Mouse (Mus musculus): ENCODE measurements at regions not wholly inside any gene's neighbourhood (a gene's known extent, or its start where the extent isn't known, plus 50 kb on each side); places are given as distances from the start of the nearest gene placed in this dataset.

- whole genome bisulfite sequencing, result 64% methylated on average over 6 of the region's 6 CpGs
- no peak overlapping the region for H3K4me2 ChIP-seq (ENCODE audit: low read length)
- H3K4me3 ChIP-seq (replicated peaks; ENCODE audit: low read depth, low read length), result no peak overlapping the region
- H3K27ac ChIP-seq (replicated peaks; ENCODE audit: low read depth, low read length), result no peak overlapping the region
- no peaks in the 10 kb centered on the region for H3K9me3 ChIP-seq (ENCODE audit: control insufficient read depth, low read length)
- H3K36me3 ChIP-seq (ENCODE audit: control insufficient read depth, insufficient read depth, low read length), result no peaks in the 10 kb centered on the region
- ATAC-seq (ENCODE audit: low FRiP score, low TSS enrichment) (no peak), DNase-seq (no peak)
- H3K4me1 ChIP-seq (ENCODE audit: control insufficient read depth, insufficient read depth, low read length), result no peaks in the 10 kb centered on the region
- H3K9ac ChIP-seq (replicated peaks; ENCODE audit: low read length), result no peak overlapping the region
- no peaks in the 10 kb centered on the region for H3K27me3 ChIP-seq (ENCODE audit: control insufficient read depth, insufficient read depth, low read length)
Observed at GRCm38 (mm10) chr12:52368034-52368433, 135.7 kb upstream of the Arhgap5 start.

- Histone ChIP-seq H3K4me3 (replicated peaks; ENCODE audit: low read depth, low read length) (no peak overlapping the region), H3K4me2 (ENCODE audit: low read length) (no peak overlapping the region), H3K36me3 (ENCODE audit: control insufficient read depth, insufficient read depth, low read length) (no peaks in the 10 kb centered on the region), H3K9me3 (ENCODE audit: control insufficient read depth, low read length) (no peaks in the 10 kb centered on the region), H3K27ac (replicated peaks; ENCODE audit: low read depth, low read length) (no peak overlapping the region), H3K9ac (replicated peaks; ENCODE audit: low read length) (no peak overlapping the region), H3K27me3 (ENCODE audit: control insufficient read depth, insufficient read depth, low read length) (no peaks in the 10 kb centered on the region), H3K4me1 (ENCODE audit: control insufficient read depth, insufficient read depth, low read length) (no peaks in the 10 kb centered on the region)
- DNase-seq (no peak), ATAC-seq (ENCODE audit: low FRiP score, low TSS enrichment) (no peak)
- WGBS, result 77% methylated on average over 4 of the region's 4 CpGs
Observed at GRCm38 (mm10) chr12:52368466-52368865, 135.3 kb upstream of the Arhgap5 start.

- H3K27ac ChIP-seq (replicated peaks; ENCODE audit: low read depth, low read length), result no peak overlapping the region
- DNase-seq (no peak), ATAC-seq (ENCODE audit: low FRiP score, low TSS enrichment) (no peak)
- no peak overlapping the region for H3K9ac ChIP-seq (replicated peaks; ENCODE audit: low read length)
- H3K36me3 ChIP-seq (ENCODE audit: control insufficient read depth, insufficient read depth, low read length), result no peaks in the 10 kb centered on the region
- H3K9me3 ChIP-seq (ENCODE audit: control insufficient read depth, low read length), result no peaks in the 10 kb centered on the region
- H3K4me1 ChIP-seq (ENCODE audit: control insufficient read depth, insufficient read depth, low read length), result no peaks in the 10 kb centered on the region
- no peaks in the 10 kb centered on the region for H3K27me3 ChIP-seq (ENCODE audit: control insufficient read depth, insufficient read depth, low read length)
- no peak overlapping the region for H3K4me3 ChIP-seq (replicated peaks; ENCODE audit: low read depth, low read length)
- 92% methylated on average over 12 of the region's 12 CpGs for WGBS
- no peak overlapping the region for H3K4me2 ChIP-seq (ENCODE audit: low read length)
Observed at GRCm38 (mm10) chr12:52370153-52370710, 133.5 kb upstream of the Arhgap5 start.

GRCm38 (mm10) chr12:52375116-52375515 lies 128.7 kb upstream of the Arhgap5 start:
- no peak overlapping the region for H3K4me3 ChIP-seq (replicated peaks; ENCODE audit: low read depth, low read length)

GRCm38 (mm10) chr12:52376692-52377462 lies 126.9 kb upstream of the Arhgap5 start:
- WGBS, result 84% methylated on average over 10 of the region's 10 CpGs
- no peak overlapping the region for H3K9ac ChIP-seq (replicated peaks; ENCODE audit: low read length)
- H3K36me3 ChIP-seq (ENCODE audit: control insufficient read depth, insufficient read depth, low read length), result no peaks in the 10 kb centered on the region
- peaks cover 15% of the 10 kb centered on the region for H3K4me1 ChIP-seq (ENCODE audit: control insufficient read depth, insufficient read depth, low read length)
- no peak overlapping the region for H3K4me2 ChIP-seq (ENCODE audit: low read length)
- ATAC-seq (ENCODE audit: low FRiP score, low TSS enrichment) (no peak), DNase-seq (no peak)
- H3K4me3 ChIP-seq (replicated peaks; ENCODE audit: low read depth, low read length), result no peak overlapping the region
- no peaks in the 10 kb centered on the region for H3K9me3 ChIP-seq (ENCODE audit: control insufficient read depth, low read length)
- H3K27ac ChIP-seq (replicated peaks; ENCODE audit: low read depth, low read length), result no peak overlapping the region
- H3K27me3 ChIP-seq (ENCODE audit: control insufficient read depth, insufficient read depth, low read length), result no peaks in the 10 kb centered on the region

More at GRCm38 (mm10) chr12:52375116-52375515, 128.7 kb upstream of the Arhgap5 start:
- Histone ChIP-seq H3K36me3 (ENCODE audit: control insufficient read depth, insufficient read depth, low read length) (no peaks in the 10 kb centered on the region), H3K27ac (replicated peaks; ENCODE audit: low read depth, low read length) (no peak overlapping the region), H3K9me3 (ENCODE audit: control insufficient read depth, low read length) (no peaks in the 10 kb centered on the region), H3K4me1 (ENCODE audit: control insufficient read depth, insufficient read depth, low read length) (0 out of 2 replicates have a peak, but pooled peaks cover 3% of the 10 kb centered on the region), H3K9ac (replicated peaks; ENCODE audit: low read length) (no peak overlapping the region), H3K4me2 (ENCODE audit: low read length) (no peak overlapping the region), H3K27me3 (ENCODE audit: control insufficient read depth, insufficient read depth, low read length) (no peaks in the 10 kb centered on the region)
- WGBS, result 95% methylated on average over 4 of the region's 4 CpGs
- ATAC-seq (ENCODE audit: low FRiP score, low TSS enrichment) (no peak), DNase-seq (no peak)

GRCm38 (mm10) chr12:52377463-52377848 lies 126.3 kb upstream of the Arhgap5 start:
- WGBS, result 89% methylated on average over 2 of the region's 2 CpGs
- Histone ChIP-seq H3K36me3 (ENCODE audit: control insufficient read depth, insufficient read depth, low read length) (no peaks in the 10 kb centered on the region), H3K4me3 (replicated peaks; ENCODE audit: low read depth, low read length) (no peak overlapping the region), H3K4me1 (ENCODE audit: control insufficient read depth, insufficient read depth, low read length) (peaks cover 20% of the 10 kb centered on the region), H3K4me2 (ENCODE audit: low read length) (no peak overlapping the region), H3K9ac (replicated peaks; ENCODE audit: low read length) (no peak overlapping the region), H3K9me3 (ENCODE audit: control insufficient read depth, low read length) (no peaks in the 10 kb centered on the region), H3K27me3 (ENCODE audit: control insufficient read depth, insufficient read depth, low read length) (no peaks in the 10 kb centered on the region), H3K27ac (replicated peaks; ENCODE audit: low read depth, low read length) (no peak overlapping the region)
- ATAC-seq (ENCODE audit: low FRiP score, low TSS enrichment) (no peak), DNase-seq (no peak)

GRCm38 (mm10) chr12:52379245-52379644 lies 124.5 kb upstream of the Arhgap5 start:
- Histone ChIP-seq H3K27me3 (ENCODE audit: control insufficient read depth, insufficient read depth, low read length) (no peaks in the 10 kb centered on the region), H3K4me1 (ENCODE audit: control insufficient read depth, insufficient read depth, low read length) (peaks cover 22% of the 10 kb centered on the region), H3K36me3 (ENCODE audit: control insufficient read depth, insufficient read depth, low read length) (no peaks in the 10 kb centered on the region), H3K4me3 (replicated peaks; ENCODE audit: low read depth, low read length) (no peak overlapping the region), H3K9me3 (ENCODE audit: control insufficient read depth, low read length) (no peaks in the 10 kb centered on the region), H3K9ac (replicated peaks; ENCODE audit: low read length) (no peak overlapping the region), H3K4me2 (ENCODE audit: low read length) (no peak overlapping the region), H3K27ac (replicated peaks; ENCODE audit: low read depth, low read length) (no peak overlapping the region)
- WGBS, result 89% methylated on average over 4 of the region's 4 CpGs
- no peak for ATAC-seq (ENCODE audit: low FRiP score, low TSS enrichment)
- no peak for DNase-seq

- Histone ChIP-seq H3K27me3 (ENCODE audit: control insufficient read depth, insufficient read depth, low read length) (no peaks in the 10 kb centered on the region), H3K4me2 (ENCODE audit: low read length) (no peak overlapping the region), H3K4me1 (ENCODE audit: control insufficient read depth, insufficient read depth, low read length) (peaks cover 22% of the 10 kb centered on the region), H3K36me3 (ENCODE audit: control insufficient read depth, insufficient read depth, low read length) (no peaks in the 10 kb centered on the region), H3K4me3 (replicated peaks; ENCODE audit: low read depth, low read length) (no peak overlapping the region), H3K27ac (replicated peaks; ENCODE audit: low read depth, low read length) (peak overlapping the region; percentile 52; the same call in 1 of the 2 replicates), H3K9me3 (ENCODE audit: control insufficient read depth, low read length) (no peaks in the 10 kb centered on the region), H3K9ac (replicated peaks; ENCODE audit: low read length) (no peak overlapping the region)
- DNase-seq (no peak), ATAC-seq (ENCODE audit: low FRiP score, low TSS enrichment) (no peak)
- WGBS, result 47% methylated on average over 5 of the region's 5 CpGs
Observed at GRCm38 (mm10) chr12:52379960-52380359, 123.8 kb upstream of the Arhgap5 start.
